Mouse (Mus musculus) kidney, adult 2 months (tissue): Measurements from ENCODE around the gene Pjvk. TPM values are rescaled to one million over a fixed set of nuclear protein-coding genes. Genes with fewer than 3 reads are reported as not detected.
A peak's percentile ranks its signal among the peaks of the same experiment; 100 is the strongest.
"Not testable (repeated sequence)": the region's sequence is repeated elsewhere in the genome, so short reads cannot be mapped to it uniquely, and the experiment has no call there.

ENCODE experiments used
- DNase-seq: peaks from one replicate; pipeline ENCODE4 v3.0.0; 2021
- H3K27ac ChIP-seq: fragments of 200-500 bp; 2 replicates; pipeline ENCODE4 v1.5.1; 2012; ENCODE audit warnings: low read depth, low read length, control low read depth, inconsistent platforms; ENCODE audit not compliant: insufficient read depth
- H3K27me3 ChIP-seq: fragments of 200-500 bp; replicated peaks from 2 replicates; pipeline ENCODE4 v1.6.1; 2012; ENCODE audit warnings: mild to moderate bottlenecking, moderate library complexity, low read length, inconsistent platforms; ENCODE audit not compliant: control insufficient read depth, insufficient read depth
- H3K36me3 ChIP-seq: fragments of 200-500 bp; 2 replicates; pipeline ENCODE4 v1.6.1; 2012; ENCODE audit warnings: mild to moderate bottlenecking, moderate library complexity, low read length, inconsistent platforms; ENCODE audit not compliant: control insufficient read depth, insufficient read depth
- H3K4me1 ChIP-seq: fragments of 200-500 bp; 2 replicates; pipeline ENCODE4 v1.6.1; 2011; ENCODE audit warnings: low read length; ENCODE audit not compliant: control insufficient read depth, insufficient read depth
- H3K4me3 ChIP-seq: fragments of 200-500 bp; 2 replicates; pipeline ENCODE4 v1.5.1; 2011; ENCODE audit warnings: mild to moderate bottlenecking, low read depth, low read length, control low read depth; ENCODE audit not compliant: insufficient read depth
- CTCF ChIP-seq: fragments of 200-500 bp; conservative IDR thresholded peaks from 2 replicates; pipeline ENCODE4 v1.5.1; 2011; ENCODE audit warnings: low read depth, mild to moderate bottlenecking, control low read depth, low read length, moderate library complexity, mixed read lengths; ENCODE audit not compliant: insufficient read depth, insufficient read length
- POLR2A ChIP-seq: fragments of 200-500 bp; IDR thresholded peaks from one replicate; pipeline ENCODE4 v1.6.1; 2011; ENCODE audit warnings: low read depth, low read length, control low read depth
- WGBS: fragments of 180-500 bp; shearing (Covaris S2); methylation state at CpG from one replicate; pipeline ENCODE4 v1.1.7; 2018; 5-methylcytosine and 5-hydroxymethylcytosine counted together
- polyA plus RNA-seq: library from polyadenylated mRNA; depleted of rRNA; stranded (reverse); fragments of >200 nt; gene quantifications from 2 replicates; pipeline ENCODE4 v1.2.3, GENCODE M21; 2012

Gene Pjvk
- polyA plus RNA-seq, 1 experiment: 1.1 TPM

DNA sequence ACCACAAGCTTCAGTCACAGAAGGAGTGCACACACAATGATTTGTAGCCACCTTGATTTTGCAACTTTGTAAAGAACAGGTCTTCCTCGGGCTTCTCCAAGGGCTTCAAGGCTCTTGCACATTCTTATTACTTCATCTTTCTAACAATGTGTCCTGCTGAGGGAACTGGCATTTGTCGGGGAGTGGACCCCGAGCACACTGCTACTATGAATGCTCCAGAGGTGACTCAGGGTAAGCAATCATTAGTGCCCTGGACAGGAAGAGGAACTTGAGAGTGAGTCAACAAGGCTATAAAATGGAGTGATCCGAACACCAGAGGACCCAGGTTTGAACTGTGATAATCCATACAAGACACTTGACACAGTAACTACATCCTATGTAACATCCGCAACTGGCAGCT lies 28.1 kb upstream of the Pjvk start:
- no peak overlapping the region for H3K4me3 ChIP-seq
- TF ChIP-seq CTCF (no peak), POLR2A (no peak)
- no peak overlapping the region for H3K27ac ChIP-seq
- no peak for DNase-seq
- WGBS: 62% methylated on average over 5 of the region's 5 CpGs
- 0 out of 2 replicates have a peak, but pooled peaks cover 1% of the 10 kb centered on the region for H3K36me3 ChIP-seq
- H3K4me1 ChIP-seq: no peaks in the 10 kb centered on the region
- no peaks in the 10 kb centered on the region for H3K27me3 ChIP-seq

- no peak overlapping the region for H3K27ac ChIP-seq
- H3K4me1 ChIP-seq: no peaks in the 10 kb centered on the region
- H3K36me3 ChIP-seq: 0 out of 2 replicates have a peak, but pooled peaks cover 2% of the 10 kb centered on the region
- H3K27me3 ChIP-seq: no peaks in the 10 kb centered on the region
- WGBS: 24% methylated on average over 1 of the region's 1 CpGs
- TF ChIP-seq POLR2A (no peak), CTCF (no peak)
- no peak overlapping the region for H3K4me3 ChIP-seq
- DNase-seq: peak; percentile 9
Measured at GRCm38 (mm10) chr2:76621724-76622123, 26.6 kb upstream of the Pjvk start.

- not testable (repeated sequence) for DNase-seq, H3K4me3 ChIP-seq, H3K4me1 ChIP-seq, H3K27ac ChIP-seq, H3K36me3 ChIP-seq, H3K27me3 ChIP-seq
- 95% methylated on average over 2 of the region's 2 CpGs for WGBS
Measured at GRCm38 (mm10) chr2:76622316-76622715, 26.0 kb upstream of the Pjvk start.

- TF ChIP-seq CTCF (no peak), POLR2A (no peak)
- WGBS: 96% methylated on average over 12 of the region's 12 CpGs
- Histone ChIP-seq H3K4me1 (no peaks in the 10 kb centered on the region), H3K4me3 (no peak overlapping the region), H3K27me3 (no peaks in the 10 kb centered on the region), H3K27ac (no peak overlapping the region), H3K36me3 (peaks cover 2% of the 10 kb centered on the region; the same call in 1 of the 2 replicates)
- DNase-seq: no peak
Measured at GRCm38 (mm10) chr2:76630293-76630692, 18.0 kb upstream of the Pjvk start.

- DNase-seq: peak; percentile 14
- no peaks in the 10 kb centered on the region for H3K4me1 ChIP-seq
- no peak for TF ChIP-seq CTCF
- TF ChIP-seq POLR2A: no peak
- no peak overlapping the region for H3K27ac ChIP-seq
- peaks cover 2% of the 10 kb centered on the region for H3K36me3 ChIP-seq
- H3K4me3 ChIP-seq: no peak overlapping the region
- WGBS: 85% methylated on average over 4 of the region's 4 CpGs
- no peaks in the 10 kb centered on the region for H3K27me3 ChIP-seq
Measured at GRCm38 (mm10) chr2:76631600-76631999, 16.7 kb upstream of the Pjvk start.

- TF ChIP-seq CTCF (no peak), POLR2A (no peak)
- Histone ChIP-seq H3K27ac (no peak overlapping the region), H3K4me3 (no peak overlapping the region), H3K4me1 (no peaks in the 10 kb centered on the region), H3K36me3 (peaks cover 1% of the 10 kb centered on the region), H3K27me3 (no peaks in the 10 kb centered on the region)
- WGBS: 92% methylated on average over 2 of the region's 2 CpGs
- no peak for DNase-seq
Measured at GRCm38 (mm10) chr2:76639637-76640036, 8.6 kb upstream of the Pjvk start.

DNA sequence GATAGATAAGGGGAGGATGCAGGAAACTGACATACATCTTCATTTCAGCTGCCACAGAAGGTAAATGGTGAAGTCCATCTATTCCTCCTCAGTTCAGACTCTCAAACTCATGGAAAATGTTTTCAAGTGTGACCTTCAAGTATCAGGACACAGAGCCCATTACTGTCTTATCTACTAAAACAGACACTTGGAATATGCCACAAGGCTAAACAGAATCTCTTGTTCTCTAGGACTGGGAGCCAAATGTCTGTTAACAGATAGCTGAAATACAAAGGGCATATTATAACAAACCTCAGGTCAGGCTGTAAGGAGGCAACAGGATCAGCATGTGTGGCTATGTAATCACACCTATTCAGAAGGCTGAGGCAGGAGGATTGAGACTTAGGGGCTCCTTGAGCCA lies 4.5 kb upstream of the Pjvk start:
- TF ChIP-seq CTCF (no peak), POLR2A (no peak)
- Histone ChIP-seq H3K4me1 (peaks cover 6% of the 10 kb centered on the region; the same call in 1 of the 2 replicates), H3K27me3 (no peaks in the 10 kb centered on the region), H3K4me3 (no peak overlapping the region), H3K36me3 (peaks cover 1% of the 10 kb centered on the region; the same call in 1 of the 2 replicates), H3K27ac (no peak overlapping the region)
- no peak for DNase-seq

- peak overlapping the region; percentile 81 for H3K27ac ChIP-seq
- no peak for DNase-seq
- TF ChIP-seq POLR2A: no peak
- TF ChIP-seq CTCF: no peak
Measured at GRCm38 (mm10) chr2:76647441-76647869, 821 bp upstream of the Pjvk start.

More at GRCm38 (mm10) chr2:76647441-76647869, 821 bp upstream of the Pjvk start:
- Histone ChIP-seq H3K36me3 (no peaks in the 10 kb centered on the region; the same call in 1 of the 2 replicates), H3K4me3 (peak overlapping the region; percentile 97), H3K27me3 (no peaks in the 10 kb centered on the region), H3K4me1 (peaks cover 6% of the 10 kb centered on the region; the same call in 1 of the 2 replicates)
- under 1% methylated on average over 32 of the region's 32 CpGs for WGBS
